Mouse (Mus musculus): ENCODE data around the gene Slc25a5. TPM values are rescaled to one million over a fixed set of nuclear protein-coding genes. Genes with fewer than 3 reads are reported as not detected.
"Not testable (repeated sequence)": the region's sequence is repeated elsewhere in the genome, so short reads cannot be mapped to it uniquely, and the experiment has no call there.

The Slc25a5 gene
- polyA plus RNA-seq, 1 experiment from 2014 or later: 1,080 TPM

DNA sequence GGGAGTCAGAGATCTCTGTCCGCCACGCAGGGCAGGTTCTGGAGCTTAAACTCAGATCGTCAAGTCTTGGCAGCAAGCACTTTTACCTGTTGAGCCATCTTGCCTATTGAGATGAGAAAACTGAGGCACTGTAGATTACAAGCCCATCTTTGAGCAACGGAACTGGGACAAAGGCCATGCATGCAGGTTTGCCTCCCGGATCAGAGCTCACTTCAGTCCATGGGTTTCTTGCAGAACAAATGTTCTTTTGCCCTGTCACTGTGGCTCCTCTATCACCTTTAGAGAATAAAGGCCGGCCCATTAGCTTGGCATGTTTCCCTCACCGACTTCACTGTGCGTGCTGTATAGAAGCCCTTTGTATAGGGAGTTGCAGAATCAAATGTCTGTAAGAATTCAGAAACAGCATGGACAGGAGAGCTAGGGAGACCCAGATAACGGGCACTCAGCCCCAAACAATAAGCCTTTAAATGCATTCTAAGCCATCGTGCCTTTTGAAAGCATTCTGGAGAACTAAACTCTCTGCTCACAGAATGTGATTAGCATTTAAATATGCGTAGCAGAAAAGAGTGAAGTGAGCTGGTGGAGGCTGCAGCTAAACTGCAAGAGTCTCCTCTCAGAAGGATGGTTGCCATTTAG is 32.0 kb upstream of the Slc25a5 start:
- Histone ChIP-seq H3K9me3 (replicated peaks) (no peaks in the 10 kb centered on the region), H3K4me2 (no peak overlapping the region), H3K27ac (no peak overlapping the region), H3K4me3 (no peak overlapping the region), H3K9ac (no peak overlapping the region), H3K4me1 (replicated peaks) (no peaks in the 10 kb centered on the region), H3K27me3 (no peaks in the 10 kb centered on the region), H3K36me3 (no peaks in the 10 kb centered on the region)
- 47% methylated on average over 11 of the region's 11 CpGs for WGBS
- no peak for ATAC-seq (replicated peaks; ENCODE audit: insufficient number of reproducible peaks, insufficient read depth, low FRiP score, low read depth)

DNA sequence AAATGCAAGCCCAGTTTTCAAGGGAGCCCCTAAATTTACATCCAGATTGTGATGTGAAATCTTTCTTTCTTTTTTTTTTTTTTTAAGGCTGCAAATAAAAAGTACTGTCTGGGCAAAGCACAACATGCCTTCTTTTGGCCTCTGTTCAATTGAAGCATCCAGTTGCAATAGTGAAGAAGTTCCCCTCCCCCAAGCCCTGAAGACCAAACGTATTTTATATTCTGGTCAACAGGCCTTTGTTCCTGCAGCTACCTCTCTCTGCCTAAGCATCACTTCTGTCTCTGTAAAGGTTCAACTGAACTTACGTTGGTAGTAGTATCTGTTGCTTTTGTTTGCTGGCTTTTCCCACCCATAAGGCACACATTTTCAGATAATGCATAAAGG is 31.5 kb upstream of the Slc25a5 start:
- Histone ChIP-seq H3K36me3 (no peaks in the 10 kb centered on the region), H3K4me2 (no peak overlapping the region), H3K4me1 (replicated peaks) (no peaks in the 10 kb centered on the region), H3K9ac (no peak overlapping the region), H3K27me3 (no peaks in the 10 kb centered on the region), H3K9me3 (replicated peaks) (no peaks in the 10 kb centered on the region), H3K27ac (no peak overlapping the region), H3K4me3 (no peak overlapping the region)
- ATAC-seq (replicated peaks; ENCODE audit: insufficient number of reproducible peaks, insufficient read depth, low FRiP score, low read depth): no peak
- WGBS: 39% methylated on average over 2 of the region's 2 CpGs

DNA sequence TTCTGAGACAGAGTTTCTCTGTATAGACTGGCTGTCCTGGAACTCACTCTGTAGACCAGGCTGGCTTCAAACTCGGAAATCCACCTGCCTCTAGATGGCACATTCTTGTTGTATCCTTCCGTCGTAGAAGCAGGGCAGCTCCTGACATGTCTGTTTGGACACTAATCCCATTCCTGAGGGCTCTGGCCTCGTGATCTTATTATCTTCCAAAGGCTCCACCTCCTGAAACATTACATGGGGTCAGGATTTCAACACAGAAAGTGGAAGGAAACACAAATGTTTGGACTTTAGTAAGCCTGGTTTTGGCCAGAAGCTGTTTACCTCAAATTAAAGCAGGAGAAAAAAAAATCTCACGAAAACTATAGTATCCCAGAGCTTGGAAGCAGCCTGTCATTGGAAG is 28.1 kb upstream of the Slc25a5 start:
- no peak overlapping the region for H3K4me3 ChIP-seq
- no peaks in the 10 kb centered on the region for H3K36me3 ChIP-seq
- no peak overlapping the region for H3K4me2 ChIP-seq
- H3K9ac ChIP-seq: no peak overlapping the region
- H3K27ac ChIP-seq: no peak overlapping the region
- H3K9me3 ChIP-seq (replicated peaks): no peaks in the 10 kb centered on the region
- 63% methylated on average over 5 of the region's 5 CpGs for WGBS
- no peak for ATAC-seq (replicated peaks; ENCODE audit: insufficient number of reproducible peaks, insufficient read depth, low FRiP score, low read depth)
- H3K27me3 ChIP-seq: no peaks in the 10 kb centered on the region
- H3K4me1 ChIP-seq (replicated peaks): no peaks in the 10 kb centered on the region

DNA sequence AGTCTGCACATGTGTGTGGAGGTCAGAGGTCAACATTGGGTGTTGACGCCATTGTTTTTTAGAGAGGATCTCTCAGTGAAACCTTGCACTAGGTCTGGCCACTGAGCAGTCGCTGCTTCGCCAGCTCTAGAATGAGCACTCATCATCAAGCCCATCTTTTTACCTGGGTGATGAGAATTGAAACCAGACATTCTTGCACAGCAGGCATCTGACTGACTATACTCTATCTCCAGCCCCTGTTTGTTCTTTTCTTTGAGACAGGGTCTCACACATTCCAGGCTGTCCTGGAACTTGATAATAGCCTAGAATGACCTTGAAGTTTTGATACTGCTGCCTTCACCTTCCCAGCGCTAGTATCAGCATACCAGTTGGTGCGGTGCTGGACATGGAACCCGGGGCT is 22.9 kb upstream of the Slc25a5 start:
- ATAC-seq (replicated peaks; ENCODE audit: insufficient number of reproducible peaks, insufficient read depth, low FRiP score, low read depth): no peak
- Histone ChIP-seq H3K9me3 (replicated peaks) (no peaks in the 10 kb centered on the region), H3K4me1 (replicated peaks) (no peaks in the 10 kb centered on the region), H3K4me2 (no peak overlapping the region), H3K27ac (no peak overlapping the region), H3K36me3 (no peaks in the 10 kb centered on the region), H3K27me3 (no peaks in the 10 kb centered on the region), H3K4me3 (no peak overlapping the region), H3K9ac (no peak overlapping the region)
- 61% methylated on average over 6 of the region's 6 CpGs for WGBS

DNA sequence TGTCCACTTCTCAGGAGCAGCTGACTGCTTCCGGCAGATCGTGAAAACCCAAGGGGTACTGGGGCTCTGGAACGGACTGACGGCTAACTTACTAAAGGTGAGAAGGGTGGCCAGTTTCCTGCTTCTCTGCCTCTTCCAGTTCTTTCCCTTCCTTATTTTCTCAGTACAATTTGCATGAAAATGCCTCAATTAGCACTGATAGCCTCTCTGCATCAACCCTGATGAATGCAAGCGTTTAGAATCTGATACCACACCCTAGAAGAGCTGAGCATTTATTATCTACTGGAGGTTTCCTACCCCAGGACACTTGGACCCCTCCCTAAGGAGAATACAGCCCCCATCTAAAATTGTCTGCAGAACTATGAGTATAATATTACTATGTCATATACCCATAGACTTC is 19.9 kb upstream of the Slc25a5 start:
- Histone ChIP-seq H3K4me1 (replicated peaks) (no peaks in the 10 kb centered on the region), H3K27me3 (no peaks in the 10 kb centered on the region), H3K4me3 (no peak overlapping the region), H3K27ac (no peak overlapping the region), H3K36me3 (no peaks in the 10 kb centered on the region), H3K4me2 (no peak overlapping the region), H3K9me3 (replicated peaks) (no peaks in the 10 kb centered on the region), H3K9ac (no peak overlapping the region)
- 70% methylated on average over 5 of the region's 5 CpGs for WGBS
- ATAC-seq (replicated peaks; ENCODE audit: insufficient number of reproducible peaks, insufficient read depth, low FRiP score, low read depth): no peak

DNA sequence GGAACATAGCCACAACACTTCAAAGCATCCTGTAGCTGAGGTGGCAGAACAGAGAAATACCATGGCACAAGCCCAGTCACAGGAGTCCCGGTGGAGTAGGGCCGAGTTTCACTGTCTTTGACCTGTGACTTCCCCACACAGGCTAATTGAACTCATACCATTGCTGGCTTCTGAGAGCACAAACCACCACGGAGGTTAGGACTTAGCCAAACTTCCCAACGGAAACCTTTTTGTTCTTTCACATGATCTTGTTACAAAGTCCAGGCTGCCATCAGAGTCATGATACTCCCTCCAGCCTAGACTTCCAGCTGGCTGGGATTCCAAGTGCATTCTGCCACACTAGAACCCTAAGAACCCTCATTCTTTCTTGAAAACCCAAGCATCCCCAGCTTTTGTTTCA is 17.8 kb upstream of the Slc25a5 start:
- Histone ChIP-seq H3K4me2 (no peak overlapping the region), H3K4me1 (replicated peaks) (no peaks in the 10 kb centered on the region), H3K9ac (no peak overlapping the region), H3K9me3 (replicated peaks) (no peaks in the 10 kb centered on the region), H3K4me3 (no peak overlapping the region), H3K27ac (no peak overlapping the region), H3K27me3 (no peaks in the 10 kb centered on the region), H3K36me3 (no peaks in the 10 kb centered on the region)
- ATAC-seq (replicated peaks; ENCODE audit: insufficient number of reproducible peaks, insufficient read depth, low FRiP score, low read depth): no peak
- WGBS: 85% methylated on average over 4 of the region's 4 CpGs

DNA sequence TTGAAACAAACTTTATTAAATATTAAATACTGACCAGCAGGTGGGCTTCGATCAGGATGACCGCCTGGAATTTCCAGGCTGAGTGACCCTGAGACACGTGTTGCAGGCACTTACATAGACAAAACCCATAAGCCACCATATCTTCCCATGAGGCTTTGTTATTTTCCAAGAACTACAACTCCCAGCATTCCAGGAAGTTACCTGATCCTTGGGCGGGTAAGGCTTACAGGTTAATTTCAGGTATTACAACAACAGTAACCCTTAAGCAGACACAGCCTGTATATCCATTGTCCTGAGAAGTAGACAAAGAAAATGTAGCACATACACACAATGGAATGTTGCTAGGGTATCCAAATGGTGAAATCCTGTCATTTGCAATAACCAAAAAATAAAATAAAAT is 6.1 kb upstream of the Slc25a5 start:
- 61% methylated on average over 4 of the region's 4 CpGs for WGBS

DNA sequence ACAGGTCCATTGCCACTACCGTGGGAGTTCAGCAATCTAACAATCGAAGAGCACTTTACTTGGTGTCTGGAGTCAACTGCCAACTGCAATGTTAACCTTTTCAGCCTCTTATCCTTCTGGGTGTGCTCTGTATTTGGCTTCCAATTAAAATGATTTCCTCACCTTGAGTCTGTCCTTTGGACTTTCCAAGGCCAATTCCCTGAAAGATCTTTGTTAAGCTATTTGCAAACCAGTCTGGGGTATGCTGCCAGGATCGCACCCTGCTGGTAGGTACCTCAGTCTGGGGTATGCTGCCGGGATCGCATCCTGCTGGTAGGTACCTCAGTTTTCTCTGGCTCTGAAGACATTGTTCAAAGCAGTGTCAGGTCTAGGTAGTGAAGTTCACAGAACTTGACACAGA is 880 bp upstream of the Slc25a5 start:
- Histone ChIP-seq H3K27ac (no peak overlapping the region), H3K27me3 (no peaks in the 10 kb centered on the region), H3K9me3 (replicated peaks) (no peaks in the 10 kb centered on the region), H3K36me3 (peaks cover 7% of the 10 kb centered on the region; the same call in 1 of the 2 replicates), H3K4me1 (replicated peaks) (peaks cover 3% of the 10 kb centered on the region; the same call in 1 of the 2 replicates), H3K4me3 (no peak overlapping the region), H3K4me2 (no peak overlapping the region), H3K9ac (no peak overlapping the region)
- WGBS: 56% methylated on average over 5 of the region's 5 CpGs
- no peak for ATAC-seq (replicated peaks; ENCODE audit: insufficient number of reproducible peaks, insufficient read depth, low FRiP score, low read depth)

More for the DNA sequence above, 6.1 kb upstream of the Slc25a5 start:
- ATAC-seq (replicated peaks; ENCODE audit: insufficient number of reproducible peaks, insufficient read depth, low FRiP score, low read depth): no peak
- no peak overlapping the region for H3K9ac ChIP-seq
- no peaks in the 10 kb centered on the region for H3K36me3 ChIP-seq
- H3K4me1 ChIP-seq (replicated peaks): no peaks in the 10 kb centered on the region
- no peaks in the 10 kb centered on the region for H3K9me3 ChIP-seq (replicated peaks)
- H3K4me3 ChIP-seq: no peak overlapping the region
- H3K4me2 ChIP-seq: no peak overlapping the region
- no peaks in the 10 kb centered on the region for H3K27me3 ChIP-seq
- H3K27ac ChIP-seq: no peak overlapping the region

DNA sequence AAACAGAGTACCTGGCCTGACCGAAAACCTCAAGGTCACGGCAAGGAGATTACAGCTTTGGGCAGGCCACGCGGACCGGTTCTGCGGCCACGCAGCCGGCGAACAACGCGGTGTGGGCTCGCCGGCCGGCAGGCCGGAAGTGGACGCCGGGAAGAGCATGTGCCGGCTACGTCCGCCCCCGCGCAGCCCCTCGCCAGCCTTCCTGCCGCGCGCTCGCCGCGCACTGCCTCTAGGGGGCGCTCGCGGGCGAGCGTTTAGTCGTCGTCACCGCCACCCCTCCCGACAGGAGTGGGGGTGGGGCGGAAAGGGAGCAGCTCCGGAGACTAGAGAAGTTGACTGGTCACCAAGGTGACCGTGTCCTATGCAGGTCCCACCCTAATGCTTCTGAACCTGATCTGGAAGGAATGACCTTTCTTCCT is 721 bp downstream of the Slc25a5 start:
- Histone ChIP-seq H3K9me3 (replicated peaks) (no peaks in the 10 kb centered on the region), H3K9ac (peak overlapping the region; percentile 72), H3K4me2 (peak overlapping the region; percentile 58), H3K4me3 (peak overlapping the region; percentile 71), H3K27me3 (no peaks in the 10 kb centered on the region), H3K36me3 (peaks cover 7% of the 10 kb centered on the region; the same call in 1 of the 2 replicates), H3K4me1 (replicated peaks) (peaks cover 3% of the 10 kb centered on the region; the same call in 1 of the 2 replicates), H3K27ac (peak overlapping the region; percentile 94)
- 18% methylated on average over 41 of the region's 41 CpGs for WGBS
- ATAC-seq (replicated peaks; ENCODE audit: insufficient number of reproducible peaks, insufficient read depth, low FRiP score, low read depth): peak; percentile 82

DNA sequence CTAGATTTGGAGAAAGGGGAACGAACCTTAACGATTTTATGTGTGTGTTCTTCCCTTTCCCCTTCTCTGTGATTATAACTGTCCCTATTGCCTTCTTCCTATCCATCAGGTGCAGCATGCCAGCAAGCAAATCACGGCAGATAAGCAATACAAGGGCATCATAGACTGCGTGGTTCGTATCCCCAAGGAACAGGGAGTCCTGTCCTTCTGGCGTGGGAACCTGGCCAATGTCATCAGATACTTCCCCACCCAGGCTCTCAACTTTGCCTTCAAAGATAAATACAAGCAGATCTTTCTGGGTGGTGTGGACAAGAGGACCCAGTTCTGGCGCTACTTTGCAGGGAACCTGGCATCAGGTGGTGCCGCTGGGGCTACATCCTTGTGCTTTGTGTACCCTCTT is 1.3 kb downstream of the Slc25a5 start:
- H3K9me3 ChIP-seq (replicated peaks); ATAC-seq (replicated peaks; ENCODE audit: insufficient number of reproducible peaks, insufficient read depth, low FRiP score, low read depth); H3K4me1 ChIP-seq (replicated peaks); H3K27me3 ChIP-seq; H3K36me3 ChIP-seq: not testable (repeated sequence)
- Histone ChIP-seq H3K27ac (peak overlapping the region; percentile 94), H3K4me2 (peak overlapping the region; percentile 58), H3K4me3 (peak overlapping the region; percentile 71), H3K9ac (peak overlapping the region; percentile 43; the same call in 1 of the 2 replicates)
- WGBS: 40% methylated on average over 8 of the region's 8 CpGs

DNA sequence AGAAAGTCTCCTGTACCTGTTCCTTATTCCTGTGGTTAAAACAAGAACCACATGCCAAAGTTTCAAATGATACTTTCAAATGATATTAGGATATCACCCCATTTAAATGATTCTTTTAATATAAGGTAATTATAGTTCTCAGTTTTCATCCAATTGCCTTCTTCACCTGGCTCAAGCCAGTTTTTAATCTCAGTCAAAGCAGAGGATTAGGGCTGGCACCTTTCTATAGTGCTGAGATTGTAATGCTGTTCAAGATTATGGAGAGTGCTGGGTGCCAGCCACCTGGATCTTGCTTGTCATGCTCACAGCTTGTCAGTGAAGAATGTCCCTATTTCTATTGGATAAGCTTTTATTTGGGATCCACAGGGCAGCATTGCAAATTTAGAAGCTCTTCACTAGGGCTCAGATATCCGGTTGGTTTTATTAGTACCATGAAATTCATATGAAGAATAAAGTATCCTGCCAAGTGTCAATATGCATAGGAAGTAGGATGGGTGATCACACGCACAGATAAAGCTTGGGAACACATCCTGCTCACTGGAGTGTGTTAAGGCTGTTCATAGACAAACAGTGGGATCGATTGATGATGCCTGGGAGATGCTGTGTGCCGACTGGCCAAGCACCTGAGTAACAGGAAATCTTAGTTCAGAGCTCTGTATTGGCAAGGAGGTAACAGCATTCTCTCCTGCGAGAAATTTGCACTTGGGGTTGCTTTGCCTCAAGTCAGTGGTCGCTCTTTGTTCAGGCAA is 3.9 kb downstream of the Slc25a5 start:
- H3K9ac ChIP-seq: no peak overlapping the region
- WGBS: 45% methylated on average over 6 of the region's 6 CpGs
- H3K4me2 ChIP-seq: no peak overlapping the region
- H3K9me3 ChIP-seq (replicated peaks): no peaks in the 10 kb centered on the region
- no peaks in the 10 kb centered on the region for H3K27me3 ChIP-seq
- no peak for ATAC-seq (replicated peaks; ENCODE audit: insufficient number of reproducible peaks, insufficient read depth, low FRiP score, low read depth)
- peaks cover 7% of the 10 kb centered on the region; the same call in 1 of the 2 replicates for H3K36me3 ChIP-seq
- no peak overlapping the region for H3K4me3 ChIP-seq
- H3K4me1 ChIP-seq (replicated peaks): peaks cover 3% of the 10 kb centered on the region; the same call in 1 of the 2 replicates
- H3K27ac ChIP-seq: no peak overlapping the region

DNA sequence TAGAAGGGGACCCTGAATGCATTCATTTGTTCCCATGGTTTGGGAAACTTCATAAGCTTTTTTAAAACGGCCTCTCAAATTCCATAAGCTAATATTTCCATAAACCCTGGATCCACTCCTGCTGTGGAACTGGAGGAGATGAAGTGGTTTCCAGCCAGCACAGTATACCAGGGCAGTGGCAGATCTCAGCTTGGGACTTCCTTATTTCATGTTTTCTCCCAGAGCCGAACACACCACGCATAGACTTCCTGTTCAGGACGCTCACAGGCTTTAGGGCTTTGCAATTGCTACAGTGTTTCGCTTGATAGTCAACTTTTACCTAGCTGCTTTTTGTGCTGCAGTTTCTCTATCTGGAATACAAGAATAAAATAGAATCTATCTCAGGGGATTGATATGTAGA is 7.7 kb downstream of the Slc25a5 start:
- peaks cover 2% of the 10 kb centered on the region; the same call in 1 of the 2 replicates for H3K4me1 ChIP-seq (replicated peaks)
- H3K9ac ChIP-seq: no peak overlapping the region
- H3K27me3 ChIP-seq: no peaks in the 10 kb centered on the region
- no peak overlapping the region for H3K4me3 ChIP-seq
- 65% methylated on average over 5 of the region's 5 CpGs for WGBS
- no peak overlapping the region for H3K27ac ChIP-seq
- no peaks in the 10 kb centered on the region for H3K9me3 ChIP-seq (replicated peaks)
- 0 out of 2 replicates have a peak, but pooled peaks cover 2% of the 10 kb centered on the region for H3K36me3 ChIP-seq
- H3K4me2 ChIP-seq: no peak overlapping the region
- no peak for ATAC-seq (replicated peaks; ENCODE audit: insufficient number of reproducible peaks, insufficient read depth, low FRiP score, low read depth)

Measured in heart, embryonic 15.5 days (tissue).